Mouse (Mus musculus): ENCODE measurements around the gene Rin3.

- no peak for TF ChIP-seq POLR2A (IDR thresholded peaks at IDR 0.05; ENCODE audit: borderline replicate concordance, extremely low read depth, low read depth, low read length)
- TF ChIP-seq CTCF (IDR thresholded peaks at IDR 0.05; ENCODE audit: insufficient read depth, low read length) = no peak
These were observed 19.5 kb downstream of the Rin3 start for GRCm38 (mm10) chr12:102302322-102302721.
